Mouse (Mus musculus) layer of hippocampus, postnatal 14 days (tissue): ENCODE data around the gene Lrfn1. TPM values are rescaled to one million over a fixed set of nuclear protein-coding genes. Genes with fewer than 3 reads are reported as not detected.

ENCODE experiments used
- DNase-seq, 2 experiments: peaks; one replicate each; pipeline ENCODE4 v3.0.0; 2021 to 2022; ENCODE audit warnings: low spot score in 2 of 2, mixed read lengths in 1 of 2
- total RNA-seq, 2 experiments: library from RNA; stranded (reverse); gene quantifications; 2 replicates each; pipeline ENCODE4 v1.2.3; 2021

Gene Lrfn1
- total RNA-seq, 2 experiments from 2014 or later = 80.1 to 83.1 TPM

GRCm38 (mm10) chr7:28446446-28446845, 5.3 kb upstream of the Lrfn1 start:
- DNase-seq = peak; percentile 83

- DNase-seq = no peak
These were observed 4.5 kb upstream of the Lrfn1 start for GRCm38 (mm10) chr7:28447101-28447830.

GRCm38 (mm10) chr7:28447865-28448820, 3.6 kb upstream of the Lrfn1 start:
- no peak for DNase-seq

- no peak for DNase-seq
These were observed 703 bp downstream of the Lrfn1 start for GRCm38 (mm10) chr7:28452361-28453005.

GRCm38 (mm10) chr7:28460361-28460760, 8.6 kb downstream of the Lrfn1 start:
- DNase-seq = no peak

GRCm38 (mm10) chr7:28462769-28463168, 11.0 kb downstream of the Lrfn1 start:
- no peak for DNase-seq

GRCm38 (mm10) chr7:28464416-28465212, 12.8 kb downstream of the Lrfn1 start:
- DNase-seq = peak; percentile 75 to 87

GRCm38 (mm10) chr7:28466721-28467212, 15.0 kb downstream of the Lrfn1 start:
- no peak for DNase-seq

GRCm38 (mm10) chr7:28467213-28467751, 15.5 kb downstream of the Lrfn1 start:
- DNase-seq = no peak

- DNase-seq = no peak
These were observed 24.4 kb downstream of the Lrfn1 start for GRCm38 (mm10) chr7:28476191-28476590.

- DNase-seq = no peak
These were observed 25.6 kb downstream of the Lrfn1 start for GRCm38 (mm10) chr7:28477363-28477762.

GRCm38 (mm10) chr7:28478854-28479253, 27.1 kb downstream of the Lrfn1 start:
- DNase-seq = no peak

- no peak for DNase-seq
These were observed 31.1 kb downstream of the Lrfn1 start for GRCm38 (mm10) chr7:28482854-28483253.

GRCm38 (mm10) chr7:28484192-28484591, 32.4 kb downstream of the Lrfn1 start:
- no peak for DNase-seq

- DNase-seq = no peak
These were observed 36.3 kb downstream of the Lrfn1 start for GRCm38 (mm10) chr7:28488030-28488491.

GRCm38 (mm10) chr7:28490410-28490809, 38.6 kb downstream of the Lrfn1 start:
- no peak for DNase-seq

- no peak for DNase-seq
These were observed 39.1 kb downstream of the Lrfn1 start for GRCm38 (mm10) chr7:28490903-28491302.

- no peak for DNase-seq
These were observed 40.5 kb downstream of the Lrfn1 start for GRCm38 (mm10) chr7:28492310-28492709.

- no peak for DNase-seq
These were observed 43.6 kb downstream of the Lrfn1 start for GRCm38 (mm10) chr7:28495426-28495825.

- no peak for DNase-seq
These were observed 53.8 kb downstream of the Lrfn1 start for GRCm38 (mm10) chr7:28505585-28505984.
